Mouse (Mus musculus) MEL (cell line): ENCODE measurements around the gene Srsf7. TPM values are rescaled to one million over a fixed set of nuclear protein-coding genes. Genes with fewer than 3 reads are reported as not detected.
"Not testable (repeated sequence)": the region's sequence is repeated elsewhere in the genome, so short reads cannot be mapped to it uniquely, and the experiment has no call there.

Experiments used
- DNase-seq: peaks from one replicate; pipeline ENCODE4 v3.0.0; 2011; ENCODE audit warnings: low read depth, low spot score
- H3K27ac ChIP-seq: 2 replicates; pipeline ENCODE4 v1.5.1; 2012; ENCODE audit warnings: low read depth, mild to moderate bottlenecking, control low read depth, low read length, moderate library complexity; ENCODE audit not compliant: control insufficient read depth
- H3K27me3 ChIP-seq, 2 experiments: fragments of 150-350 bp in 1 of 2; sonication (generic) in 1 of 2; 2 replicates each; pipeline ENCODE4 v1.6.1; 2012; ENCODE audit warnings: low read length in 2 of 2, mild to moderate bottlenecking in 2 of 2, improper control_type of control experiment in 1 of 2, moderate library complexity in 1 of 2; ENCODE audit not compliant: insufficient read depth in 2 of 2, control insufficient read depth in 1 of 2
- H3K36me3 ChIP-seq, 2 experiments: 2 replicates each; pipeline ENCODE4 v1.6.1; 2012 to 2014; ENCODE audit warnings: low read length in 2 of 2, improper control_type of control experiment in 1 of 2, inconsistent platforms in 1 of 2, mild to moderate bottlenecking in 1 of 2; ENCODE audit not compliant: insufficient read depth in 2 of 2, control insufficient read depth in 1 of 2
- H3K4me1 ChIP-seq, 2 experiments: fragments of 150-350 bp in 1 of 2; sonication (generic) in 1 of 2; 2 replicates each; pipeline ENCODE4 v1.6.1; 2012; ENCODE audit warnings: low read length in 2 of 2, improper control_type of control experiment in 1 of 2, mild to moderate bottlenecking in 1 of 2; ENCODE audit not compliant: insufficient read depth in 2 of 2, control insufficient read depth in 1 of 2
- H3K4me3 ChIP-seq, 2 experiments: fragments of 150-350 bp in 1 of 2; sonication (generic) in 1 of 2; 2 replicates each; pipeline ENCODE4 v1.5.1; 2012; ENCODE audit warnings: low read depth in 2 of 2, low read length in 2 of 2, mild to moderate bottlenecking in 2 of 2, moderate library complexity in 2 of 2, control low read depth in 1 of 2, improper control_type of control experiment in 1 of 2; ENCODE audit not compliant: control insufficient read depth in 1 of 2, insufficient read depth in 1 of 2
- H3K79me2 ChIP-seq: 2 replicates; pipeline ENCODE4 v1.6.1; 2012; ENCODE audit warnings: mild to moderate bottlenecking, low read length, moderate library complexity; ENCODE audit not compliant: control insufficient read depth, poor library complexity, insufficient read depth
- H3K9ac ChIP-seq: 2 replicates; pipeline ENCODE4 v1.6.1; 2012; ENCODE audit warnings: low read depth, mild to moderate bottlenecking, control low read depth, low read length, moderate library complexity; ENCODE audit not compliant: control insufficient read depth, poor library complexity, severe bottlenecking
- H3K9me3 ChIP-seq: fragments of 150-350 bp; sonication (generic); replicated peaks from 2 replicates; pipeline ENCODE4 v1.6.1; 2012; ENCODE audit warnings: mild to moderate bottlenecking, low read length, improper control_type of control experiment, moderate library complexity; ENCODE audit not compliant: insufficient read depth
- BHLHE40 ChIP-seq: IDR thresholded peaks from 2 replicates; pipeline ENCODE4 v1.6.1; 2012; ENCODE audit warnings: low read depth, mild to moderate bottlenecking, inconsistent platforms, low read length, improper control_type of control experiment, borderline replicate concordance
- CTCF ChIP-seq, 3 experiments: IDR thresholded peaks in 2 of 3; conservative IDR thresholded peaks in 1 of 3; 2 replicates each; pipeline ENCODE4 v1.5.1; 2011 to 2012; ENCODE audit warnings: low read length in 3 of 3, low read depth in 2 of 3, mild to moderate bottlenecking in 2 of 3, improper control_type of control experiment in 1 of 3, inconsistent platforms in 1 of 3, mixed read lengths in 1 of 3, moderate library complexity in 1 of 3; ENCODE audit not compliant: control insufficient read depth in 1 of 3, insufficient read depth in 1 of 3, poor library complexity in 1 of 3, severe bottlenecking in 1 of 3
- E2F4 ChIP-seq: IDR thresholded peaks from 2 replicates; pipeline ENCODE4 v1.6.1; 2011; ENCODE audit warnings: low read depth, low read length, improper control_type of control experiment, borderline replicate concordance
- ELF1 ChIP-seq: IDR thresholded peaks from 2 replicates; pipeline ENCODE4 v1.6.1; 2014; ENCODE audit warnings: low read depth, mild to moderate bottlenecking, inconsistent platforms, low read length, improper control_type of control experiment, moderate library complexity
- EP300 ChIP-seq, 2 experiments: IDR thresholded peaks; 2 replicates each; pipeline ENCODE4 v1.6.1; 2011; ENCODE audit warnings: improper control_type of control experiment in 2 of 2, low read length in 2 of 2, low read depth in 1 of 2, mild to moderate bottlenecking in 1 of 2
- GATA1 ChIP-seq: IDR thresholded peaks from 2 replicates; pipeline ENCODE4 v1.6.1; 2011; ENCODE audit warnings: low read depth, low read length, improper control_type of control experiment
- HCFC1 ChIP-seq: IDR thresholded peaks from 2 replicates; pipeline ENCODE4 v1.6.1; 2012; ENCODE audit warnings: low read depth, mild to moderate bottlenecking, inconsistent platforms, low read length, improper control_type of control experiment, moderate library complexity
- KAT2A ChIP-seq: conservative IDR thresholded peaks from 2 replicates; pipeline ENCODE4 v1.6.1; 2012; ENCODE audit warnings: low read depth, low read length, improper control_type of control experiment, inconsistent platforms
- MAFK ChIP-seq: IDR thresholded peaks from 2 replicates; pipeline ENCODE4 v1.6.1; 2011; ENCODE audit warnings: low read depth, mild to moderate bottlenecking, low read length, improper control_type of control experiment, borderline replicate concordance
- MAX ChIP-seq: IDR thresholded peaks from 2 replicates; pipeline ENCODE4 v1.6.1; 2011; ENCODE audit warnings: low read length, improper control_type of control experiment
- MXI1 ChIP-seq: IDR thresholded peaks from 2 replicates; pipeline ENCODE4 v1.6.1; 2011; ENCODE audit warnings: mild to moderate bottlenecking, low read depth, low read length, improper control_type of control experiment
- MYB ChIP-seq: IDR thresholded peaks from 2 replicates; pipeline ENCODE4 v1.6.1; 2011; ENCODE audit warnings: mild to moderate bottlenecking, low read depth, low read length, improper control_type of control experiment
- MYC ChIP-seq: IDR thresholded peaks from 2 replicates; pipeline ENCODE4 v1.6.1; 2011; ENCODE audit warnings: low read depth, mild to moderate bottlenecking, low read length, improper control_type of control experiment, moderate library complexity
- NELFE ChIP-seq: IDR thresholded peaks from 2 replicates; pipeline ENCODE4 v1.6.1; 2011; ENCODE audit warnings: low read depth, low read length, improper control_type of control experiment
- NRF1 ChIP-seq: IDR thresholded peaks from 2 replicates; pipeline ENCODE4 v1.6.1; 2014; ENCODE audit warnings: low read depth, mild to moderate bottlenecking, inconsistent platforms, low read length, improper control_type of control experiment, moderate library complexity; ENCODE audit not compliant: poor library complexity, insufficient read depth, severe bottlenecking
- POLR2AphosphoS5 ChIP-seq: IDR thresholded peaks from 2 replicates; pipeline ENCODE4 v1.6.1; 2012; ENCODE audit warnings: low read depth, borderline replicate concordance, mild to moderate bottlenecking, inconsistent platforms, low read length, moderate library complexity, mixed read lengths
- RAD21 ChIP-seq: IDR thresholded peaks from 2 replicates; pipeline ENCODE4 v1.6.1; 2011; ENCODE audit warnings: mild to moderate bottlenecking, low read depth, low read length, improper control_type of control experiment
- RCOR1 ChIP-seq: IDR thresholded peaks from 2 replicates; pipeline ENCODE4 v1.6.1; 2012; ENCODE audit warnings: low read depth, mild to moderate bottlenecking, inconsistent platforms, low read length, improper control_type of control experiment
- SIN3A ChIP-seq: IDR thresholded peaks from 2 replicates; pipeline ENCODE4 v1.6.1; 2012; ENCODE audit warnings: low read length, improper control_type of control experiment, inconsistent platforms
- SMC3 ChIP-seq: IDR thresholded peaks from 2 replicates; pipeline ENCODE4 v1.6.1; 2011; ENCODE audit warnings: low read depth, low read length, improper control_type of control experiment
- TAL1 ChIP-seq: IDR thresholded peaks from 2 replicates; pipeline ENCODE4 v1.6.1; 2012; ENCODE audit warnings: mild to moderate bottlenecking, inconsistent platforms, low read length, moderate library complexity, mixed read lengths
- TCF12 ChIP-seq: IDR thresholded peaks from 2 replicates; pipeline ENCODE4 v1.6.1; 2014; ENCODE audit warnings: low read depth, mild to moderate bottlenecking, inconsistent platforms, low read length, improper control_type of control experiment, moderate library complexity
- UBTF ChIP-seq: IDR thresholded peaks from 2 replicates; pipeline ENCODE4 v1.6.1; 2012; ENCODE audit warnings: low read depth, mild to moderate bottlenecking, inconsistent platforms, low read length, improper control_type of control experiment, moderate library complexity, borderline replicate concordance; ENCODE audit not compliant: insufficient read depth
- USF1 ChIP-seq: IDR thresholded peaks from 2 replicates; pipeline ENCODE4 v1.6.1; 2014; ENCODE audit warnings: low read depth, mild to moderate bottlenecking, inconsistent platforms, low read length, improper control_type of control experiment, moderate library complexity
- ZC3H11A ChIP-seq: IDR thresholded peaks from 2 replicates; pipeline ENCODE4 v1.6.1; 2012; ENCODE audit warnings: low read depth, mild to moderate bottlenecking, inconsistent platforms, low read length, improper control_type of control experiment
- ZMIZ1 ChIP-seq: IDR thresholded peaks from 2 replicates; pipeline ENCODE4 v1.6.1; 2012; ENCODE audit warnings: low read depth, mild to moderate bottlenecking, inconsistent platforms, low read length, improper control_type of control experiment, moderate library complexity
- ZNF384 ChIP-seq: IDR thresholded peaks from 2 replicates; pipeline ENCODE4 v1.6.1; 2012; ENCODE audit warnings: low read depth, mild to moderate bottlenecking, inconsistent platforms, low read length, improper control_type of control experiment
- polyA plus RNA-seq, 2 experiments: library from polyadenylated mRNA; stranded (reverse) in 1 of 2; unstranded in 1 of 2; fragments of >175 nt in 1 of 2; fragments of >200 nt in 1 of 2; gene quantifications; 2 replicates each; pipeline versions ENCODE4 v1.2.1 to v1.2.4; 2012; ENCODE audit warnings: low replicate concordance in 2 of 2, low read depth in 1 of 2; ENCODE audit not compliant: insufficient read length in 2 of 2, insufficient read depth in 1 of 2, missing spikeins in 1 of 2
- total RNA-seq: library from RNA; depleted of rRNA; stranded (reverse); fragments of 300-350 nt; gene quantifications from 2 replicates; pipeline ENCODE4 v1.2.3, GENCODE M21; 2012

The Srsf7 gene
- total and polyA plus RNA-seq, 3 experiments = 399 to 425 TPM; not detected in 1

GRCm38 (mm10) chr17:80179959-80180358 is 27.1 kb downstream of the Srsf7 start:
- no peak overlapping the region for H3K4me3 ChIP-seq
- no peaks in the 10 kb centered on the region for H3K9me3 ChIP-seq
- peak; percentile 86 for DNase-seq
- H3K27ac ChIP-seq = no peak overlapping the region
- H3K27me3 ChIP-seq = no peaks in the 10 kb centered on the region
- H3K4me1 ChIP-seq = no peaks in the 10 kb centered on the region
- no peaks in the 10 kb centered on the region for H3K79me2 ChIP-seq
- H3K36me3 ChIP-seq = no peaks in the 10 kb centered on the region
- TF ChIP-seq SMC3 (peak; percentile 89), ZC3H11A (peak; percentile 78), TAL1 (no peak), MYC (peak; percentile 99), ZMIZ1 (no peak), SIN3A (0 out of 2 replicates have a peak, but pooled peaks have one; percentile 56), GATA1 (peak; percentile 26; the same call in 1 of the 2 replicates), BHLHE40 (peak; percentile 100), USF1 (peak; percentile 73), CTCF (IDR thresholded peaks at IDR 0.05 in 2 of 3, conservative IDR thresholded peaks at IDR 0.05 in 1 of 3; ENCODE audit: control insufficient read depth in 1 of 3, insufficient read depth in 1 of 3, low read depth in 2 of 3, low read length in 3 of 3, poor library complexity in 1 of 3, severe bottlenecking in 1 of 3) (peak; percentile 87 to 91 (median 90)), ZNF384 (peak; percentile 34; the same call in 1 of the 2 replicates), RAD21 (peak; percentile 89), MAX (peak; percentile 90), HCFC1 (no peak), MXI1 (peak; percentile 78), MAFK (no peak), RCOR1 (peak; percentile 15; the same call in 1 of the 2 replicates)
- H3K9ac ChIP-seq = no peak overlapping the region

DNA sequence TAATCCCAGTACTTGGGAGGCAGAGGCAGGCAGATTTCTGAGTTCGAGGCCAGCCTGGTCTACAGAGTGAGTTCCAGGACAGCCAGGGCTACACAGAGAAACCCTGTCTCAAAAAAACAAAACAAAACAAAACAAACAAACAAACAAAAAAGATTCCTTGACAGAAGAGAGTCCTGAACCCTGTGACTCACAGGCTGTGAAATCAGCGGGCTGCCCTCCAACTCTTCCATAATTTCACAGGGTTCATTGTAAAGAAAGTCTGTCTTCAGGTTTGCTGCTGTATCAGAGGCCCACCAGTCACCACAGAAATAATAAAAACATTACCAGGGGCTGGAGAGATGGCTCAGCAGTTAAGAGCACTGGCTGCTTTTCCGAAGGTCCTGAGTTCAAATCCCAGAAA is 28.3 kb downstream of the Srsf7 start:
- H3K4me3 ChIP-seq, H3K27me3 ChIP-seq, H3K4me1 ChIP-seq, DNase-seq, H3K27ac ChIP-seq, H3K79me2 ChIP-seq, H3K9me3 ChIP-seq, H3K9ac ChIP-seq, H3K36me3 ChIP-seq: not testable (repeated sequence)

- Histone ChIP-seq H3K36me3 (no peaks in the 10 kb centered on the region), H3K9me3 (no peaks in the 10 kb centered on the region), H3K4me3 (no peak overlapping the region), H3K4me1 (no peaks in the 10 kb centered on the region), H3K9ac (no peak overlapping the region), H3K27me3 (no peaks in the 10 kb centered on the region; a peak in 1 of 4 replicates), H3K79me2 (no peaks in the 10 kb centered on the region), H3K27ac (no peak overlapping the region)
- DNase-seq = no peak
- TF ChIP-seq MXI1 (no peak), MYC (no peak), ELF1 (no peak), E2F4 (no peak), NRF1 (no peak), NELFE (no peak), CTCF (IDR thresholded peaks at IDR 0.05 in 2 of 3, conservative IDR thresholded peaks at IDR 0.05 in 1 of 3; ENCODE audit: control insufficient read depth in 1 of 3, insufficient read depth in 1 of 3, low read depth in 2 of 3, low read length in 3 of 3, poor library complexity in 1 of 3, severe bottlenecking in 1 of 3) (no peak), MYB (no peak), UBTF (no peak), POLR2AphosphoS5 (no peak), KAT2A (no peak), RAD21 (no peak), TCF12 (no peak), EP300 (IDR thresholded peaks at IDR 0.05; ENCODE audit: low read depth in 1 of 2, low read length in 2 of 2) (no peak), MAX (no peak)
These were observed 31.1 kb downstream of the Srsf7 start for GRCm38 (mm10) chr17:80175966-80176365.
